8 mouse cellular contexts compared by ENCODE assay signal in genomic region chr12:79904913-79905549, GRCm38 (mm10).
DNase-seq lines count a peak whose midpoint lies in the region; TF ChIP-seq lines count a peak whose summit lies in the region.

No protein-coding gene starts in this region.

- H3K4me1 ChIP-seq in embryonic fibroblast, embryonic 13.5 days (ENCODE audit: control insufficient read depth, insufficient read depth, low read length), result no peaks in the 10 kb centered on the region

- no peak overlapping the region for H3K4me3 ChIP-seq in embryonic fibroblast, embryonic 13.5 days (ENCODE audit: insufficient read depth, low read length)

- peak; percentile 43 for DNase-seq in gastrocnemius, postnatal 25 days
- DNase-seq in gastrocnemius, postnatal 4 days (ENCODE audit: low spot score in 2 of 2), result no peak
- DNase-seq in 3134 (ENCODE audit: extremely low read depth, insufficient read length, low spot score), result peak; percentile 45
- DNase-seq in lung, adult 18-20 months, result peak; percentile 80 to 84
- no peak for DNase-seq in yolk sac, embryonic 10.5 days (ENCODE audit: low spot score)
- no peak for DNase-seq in spleen, adult 12 weeks (ENCODE audit: low spot score)
- no peak for DNase-seq in layer of hippocampus, adult 9-11 months

- no peak for TF ChIP-seq CTCF in embryonic fibroblast, embryonic 13.5 days (IDR thresholded peaks at IDR 0.05; ENCODE audit: borderline replicate concordance, insufficient read depth, low read length)

- H3K27ac ChIP-seq in embryonic fibroblast, embryonic 13.5 days (ENCODE audit: insufficient read depth, low read length), result peak overlapping the region; percentile 46; the same call in 1 of the 2 replicates

- TF ChIP-seq POLR2A in embryonic fibroblast, embryonic 13.5 days (IDR thresholded peaks at IDR 0.05; ENCODE audit: low read depth, low read length), result no peak

Comparison
In these comparisons a context has a peak if more than half of its experiments do, and no peak if none do; other contexts are left out.
1. DNase-seq: peak in gastrocnemius, postnatal 25 days (single experiment), 3134 (single experiment) and lung, adult 18-20 months (2 of 2); none in gastrocnemius, postnatal 4 days (0 of 2), yolk sac, embryonic 10.5 days (single experiment), spleen, adult 12 weeks (single experiment) and layer of hippocampus, adult 9-11 months (single experiment).